Mouse (Mus musculus) cerebellum, adult 11 months (tissue): ENCODE measurements around the gene Tubgcp2.

Source experiments
- DNase-seq: peaks from one replicate; pipeline ENCODE4 v3.0.0; 2022

The Tubgcp2 gene

DNA sequence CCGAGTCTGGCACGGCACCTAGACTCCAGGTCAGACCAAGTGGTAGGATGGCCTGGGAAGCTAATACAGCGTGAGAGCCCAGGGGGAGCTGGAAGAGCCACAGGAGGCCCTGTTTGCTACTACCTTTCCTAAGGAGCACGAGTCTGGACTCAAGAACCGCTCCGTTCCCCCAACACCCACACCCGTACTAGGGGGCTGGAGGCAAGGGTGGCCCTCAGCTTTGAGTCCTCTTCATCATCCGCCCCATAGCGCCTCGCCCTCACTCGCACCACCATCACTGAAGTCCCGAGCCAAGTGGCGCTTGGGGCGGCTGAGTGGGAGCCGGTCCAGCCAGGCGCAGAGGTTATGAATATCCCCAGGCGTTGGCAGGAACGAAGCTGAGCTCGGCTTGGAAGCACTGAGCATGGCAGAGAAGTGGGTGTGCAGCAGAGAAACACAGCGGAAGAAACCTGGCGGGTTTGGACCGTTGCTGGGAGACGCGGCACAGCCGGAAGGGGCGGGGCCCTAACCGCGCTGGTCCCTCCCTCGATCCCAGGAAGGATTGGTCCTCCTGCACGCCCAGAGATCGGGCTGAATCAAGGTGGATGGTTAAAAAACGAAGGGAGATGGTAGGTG is 58.1 kb downstream of the Tubgcp2 start, which contains the start of gene 6430531B16Rik:
Gene 6430531B16Rik, minus strand, starts transcription at position 478 of the 615 bp plus-strand sequence.
- DNase-seq, result peak; percentile 74

- DNase-seq, result no peak
Observed at GRCm38 (mm10) chr7:139975471-139975870, 61.0 kb downstream of the Tubgcp2 start.

GRCm38 (mm10) chr7:139974307-139974706 is 62.2 kb downstream of the Tubgcp2 start:
- no peak for DNase-seq

GRCm38 (mm10) chr7:139972923-139973331 is 63.5 kb downstream of the Tubgcp2 start:
- no peak for DNase-seq

GRCm38 (mm10) chr7:139971436-139971835 is 65.0 kb downstream of the Tubgcp2 start:
- DNase-seq, result no peak

- DNase-seq, result no peak
Observed at GRCm38 (mm10) chr7:139970979-139971378, 65.5 kb downstream of the Tubgcp2 start.

DNA sequence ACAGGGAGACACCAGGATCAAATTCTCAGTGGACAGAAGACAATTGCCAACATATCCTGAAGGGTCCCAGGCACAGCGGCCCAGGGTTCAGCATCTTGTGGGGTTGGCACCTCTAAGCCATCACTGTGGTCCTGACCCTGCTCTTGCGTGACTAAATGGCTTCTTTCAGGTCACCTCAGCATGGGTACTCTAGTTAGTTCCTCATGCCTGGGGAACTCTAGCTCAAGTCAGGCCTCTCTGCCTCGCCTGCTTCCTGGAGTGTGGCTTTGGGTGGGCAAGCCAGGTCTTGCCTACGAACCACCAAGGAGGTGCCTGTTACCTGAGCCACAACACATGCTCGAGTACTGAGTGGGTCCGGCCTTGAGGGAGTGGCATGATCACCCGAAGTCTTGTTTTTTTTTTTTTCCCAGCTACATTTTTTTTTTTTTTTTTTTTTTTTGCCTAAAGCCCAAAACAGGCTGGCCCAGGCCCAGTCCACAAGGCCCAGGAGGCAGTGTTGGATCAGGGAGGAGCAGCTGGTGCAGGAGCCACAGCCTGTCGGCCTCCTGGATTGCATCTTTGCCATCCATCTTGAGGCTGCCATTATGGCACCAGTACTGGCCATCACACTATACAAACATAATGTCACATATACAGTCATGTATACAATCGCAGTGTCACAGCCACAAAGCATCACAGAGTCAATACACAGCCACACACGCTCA is 66.1 kb downstream of the Tubgcp2 start:
- no peak for DNase-seq

GRCm38 (mm10) chr7:139969348-139970130 is 66.9 kb downstream of the Tubgcp2 start:
- peak; percentile 78 for DNase-seq

DNA sequence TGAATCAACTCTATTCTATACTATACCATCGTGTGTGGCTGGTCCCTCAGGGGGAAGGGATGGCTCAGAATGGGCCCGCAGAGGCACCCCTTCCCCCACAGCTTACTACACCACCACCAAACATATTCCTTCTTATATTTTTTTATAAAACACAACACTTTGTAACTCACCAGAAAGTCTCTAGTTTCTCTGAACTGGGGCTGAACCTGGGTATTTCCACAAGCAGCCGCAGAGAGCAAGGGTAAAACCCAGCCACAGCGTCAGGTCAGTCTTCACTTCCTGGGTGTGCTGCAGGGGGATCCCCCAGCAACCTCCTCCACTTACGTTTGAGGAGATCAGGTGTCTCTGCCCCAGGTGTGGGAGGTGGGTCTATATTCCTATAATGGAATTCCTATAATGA is 68.0 kb downstream of the Tubgcp2 start:
- no peak for DNase-seq

DNA sequence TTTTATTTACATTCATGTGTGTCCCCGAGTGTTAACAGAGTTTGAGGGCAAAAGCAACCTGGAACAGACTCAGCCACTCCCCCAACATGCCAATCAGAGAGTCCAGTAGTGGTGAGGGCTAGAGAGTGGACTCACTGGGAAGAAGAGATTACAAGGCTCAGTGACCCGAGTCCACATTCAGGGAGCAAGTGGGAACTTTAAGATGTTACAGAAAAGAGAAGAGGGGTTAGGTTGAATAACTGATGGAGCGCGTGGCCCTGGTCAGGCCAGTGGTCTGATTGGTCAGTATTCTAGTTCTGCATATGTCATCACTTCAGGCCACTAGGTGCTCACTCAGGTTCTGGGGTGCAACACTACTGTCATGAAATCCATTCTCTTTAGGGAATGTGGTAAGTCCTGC is 69.3 kb downstream of the Tubgcp2 start:
- DNase-seq, result no peak

DNA sequence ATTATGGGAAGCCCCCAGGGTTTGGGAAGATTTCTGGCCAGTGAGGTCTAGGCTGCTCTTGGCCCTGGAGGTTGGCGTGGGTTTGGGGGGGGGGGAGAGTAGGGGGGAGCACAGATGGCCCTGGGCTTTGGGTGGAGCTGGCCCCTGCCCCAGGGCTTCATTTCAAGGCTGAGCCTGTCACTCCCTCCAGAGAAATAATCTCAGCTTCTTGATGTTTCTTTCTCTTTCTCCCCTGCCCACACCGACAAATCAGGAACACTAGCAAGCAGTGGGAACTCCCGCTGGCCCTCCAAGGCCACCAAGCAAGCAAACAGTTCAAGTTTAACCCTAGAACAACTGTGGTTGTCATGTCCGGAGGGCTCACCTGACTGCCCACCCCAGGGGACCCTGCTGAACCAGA is 72.7 kb downstream of the Tubgcp2 start:
- DNase-seq, result no peak

DNA sequence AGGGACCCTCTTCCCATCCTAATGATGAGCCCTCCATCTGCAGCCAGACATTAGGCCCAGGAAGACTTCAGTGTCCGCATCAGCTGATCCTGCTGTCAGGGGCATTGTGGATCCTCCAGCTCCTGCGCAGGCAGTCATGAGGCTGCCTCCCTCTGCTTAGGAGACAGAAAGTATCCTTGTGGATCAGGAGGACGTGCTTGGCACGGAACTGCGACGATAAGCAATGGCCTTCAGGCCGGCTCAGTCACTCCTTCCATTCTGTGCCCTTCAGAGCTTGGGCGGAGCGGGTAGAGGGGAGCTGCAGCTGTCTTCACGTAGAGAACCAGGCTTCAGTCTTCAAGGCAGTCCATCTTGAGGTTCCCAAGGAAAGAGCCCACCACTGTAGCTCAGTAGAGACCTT is 75.3 kb downstream of the Tubgcp2 start:
- no peak for DNase-seq

GRCm38 (mm10) chr7:139957958-139958357 is 78.5 kb downstream of the Tubgcp2 start:
- no peak for DNase-seq

DNA sequence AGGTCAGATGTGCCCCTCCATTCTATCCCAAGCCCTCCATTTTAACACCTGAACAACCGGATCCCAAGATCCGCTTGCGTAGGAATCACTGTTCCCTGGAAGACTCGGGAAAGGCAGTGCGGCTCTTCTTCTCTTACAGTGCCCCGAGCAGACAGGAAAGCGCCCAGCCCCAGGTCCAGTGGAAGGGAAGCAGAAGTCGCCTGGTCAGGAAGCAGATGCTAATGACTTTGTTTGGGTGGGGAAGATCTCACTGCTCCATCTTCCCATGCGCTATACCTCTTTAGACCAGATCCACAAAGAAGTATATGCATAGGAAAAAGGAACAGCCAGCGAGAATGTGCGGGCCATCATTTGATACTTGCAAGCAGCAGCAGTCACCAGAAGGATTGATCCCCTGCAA is 79.0 kb downstream of the Tubgcp2 start:
- no peak for DNase-seq

DNA sequence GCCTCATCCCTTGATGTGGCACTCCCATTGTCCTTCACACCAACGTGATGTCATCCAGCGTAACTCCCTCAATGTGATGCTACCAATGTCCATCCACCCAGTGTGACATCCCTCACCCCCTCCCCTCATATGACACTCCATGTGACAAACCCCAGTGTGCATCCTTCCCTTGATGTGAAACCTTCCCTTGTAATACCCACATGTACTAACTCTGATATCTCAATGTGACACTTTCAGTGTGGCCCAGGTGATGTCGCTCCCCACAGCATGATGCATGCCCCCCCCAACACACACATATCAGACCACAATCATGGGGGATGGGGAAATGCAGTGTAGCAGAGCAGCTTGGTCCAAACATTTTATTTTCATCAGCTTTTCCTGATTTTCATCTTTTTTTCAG is 79.8 kb downstream of the Tubgcp2 start:
- DNase-seq, result no peak

GRCm38 (mm10) chr7:139955505-139955904 is 81.0 kb downstream of the Tubgcp2 start:
- no peak for DNase-seq

- no peak for DNase-seq
Observed at GRCm38 (mm10) chr7:139951991-139952633, 84.4 kb downstream of the Tubgcp2 start.

DNA sequence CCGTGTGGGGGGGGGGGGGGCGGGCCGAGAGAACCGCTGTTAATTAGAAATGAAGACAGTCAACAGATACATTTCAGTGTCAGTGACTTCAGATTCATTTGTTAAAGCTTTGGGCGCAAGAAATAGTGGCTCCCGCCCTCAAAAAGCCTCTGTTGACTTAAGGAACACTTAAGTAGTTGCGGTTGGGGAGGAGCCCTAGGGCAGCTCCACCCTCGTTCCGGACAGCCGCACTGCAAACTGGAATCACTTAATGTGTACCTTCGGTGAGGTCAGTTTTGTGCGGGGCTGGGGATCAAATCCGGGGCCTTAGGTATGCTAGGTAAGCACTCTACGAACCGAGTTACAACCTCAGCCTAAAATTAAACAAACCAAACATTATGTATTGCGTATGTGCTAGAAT is 85.4 kb downstream of the Tubgcp2 start:
- no peak for DNase-seq

- DNase-seq, result no peak
Observed at GRCm38 (mm10) chr7:139950283-139950971, 86.0 kb downstream of the Tubgcp2 start.

GRCm38 (mm10) chr7:139949893-139950282 is 86.6 kb downstream of the Tubgcp2 start:
- no peak for DNase-seq

GRCm38 (mm10) chr7:139946032-139946431 is 90.4 kb downstream of the Tubgcp2 start:
- no peak for DNase-seq
